Mouse (Mus musculus): ENCODE results near the gene Txndc17. TPM values are rescaled to one million over a fixed set of nuclear protein-coding genes. Genes with fewer than 3 reads are reported as not detected.

Gene Txndc17
- polyA plus RNA-seq, 1 experiment from 2014 or later: 201 TPM

- Histone ChIP-seq H3K4me3 (replicated peaks) (no peak overlapping the region), H3K9me3 (no peaks in the 10 kb centered on the region), H3K9ac (replicated peaks) (no peak overlapping the region), H3K36me3 (peaks cover 65% of the 10 kb centered on the region), H3K27ac (no peak overlapping the region), H3K4me2 (no peak overlapping the region), H3K27me3 (no peaks in the 10 kb centered on the region), H3K4me1 (replicated peaks) (no peaks in the 10 kb centered on the region)
- ATAC-seq (ENCODE audit: insufficient number of reproducible peaks, insufficient read depth, low FRiP score, low TSS enrichment, low read depth): no peak
- WGBS: 92% methylated on average over 2 of the region's 2 CpGs
Observed at GRCm38 (mm10) chr11:72194259-72194658, 13.1 kb upstream of the Txndc17 start.

GRCm38 (mm10) chr11:72196506-72196905, 10.8 kb upstream of the Txndc17 start:
- no peak overlapping the region for H3K9ac ChIP-seq (replicated peaks)
- H3K4me3 ChIP-seq (replicated peaks): no peak overlapping the region
- no peak overlapping the region for H3K4me2 ChIP-seq
- no peaks in the 10 kb centered on the region for H3K9me3 ChIP-seq
- no peak overlapping the region for H3K27ac ChIP-seq
- no peak for ATAC-seq (ENCODE audit: insufficient number of reproducible peaks, insufficient read depth, low FRiP score, low TSS enrichment, low read depth)
- H3K4me1 ChIP-seq (replicated peaks): no peaks in the 10 kb centered on the region
- WGBS: 90% methylated on average over 8 of the region's 8 CpGs
- H3K36me3 ChIP-seq: peaks cover 63% of the 10 kb centered on the region
- no peaks in the 10 kb centered on the region for H3K27me3 ChIP-seq

- 85% methylated on average over 1 of the region's 1 CpGs for WGBS
Observed at GRCm38 (mm10) chr11:72203440-72203839, 3.9 kb upstream of the Txndc17 start.

GRCm38 (mm10) chr11:72205256-72205655, 2.1 kb upstream of the Txndc17 start:
- H3K4me1 ChIP-seq (replicated peaks): peaks cover 15% of the 10 kb centered on the region
- no peaks in the 10 kb centered on the region for H3K27me3 ChIP-seq
- peak overlapping the region; percentile 90 for H3K4me2 ChIP-seq
- H3K9ac ChIP-seq (replicated peaks): no peak overlapping the region
- no peak overlapping the region for H3K27ac ChIP-seq
- no peak for ATAC-seq (ENCODE audit: insufficient number of reproducible peaks, insufficient read depth, low FRiP score, low TSS enrichment, low read depth)
- peaks cover 28% of the 10 kb centered on the region for H3K36me3 ChIP-seq
- H3K4me3 ChIP-seq (replicated peaks): peak overlapping the region; percentile 80; the same call in 1 of the 2 replicates
- WGBS: 91% methylated on average over 6 of the region's 6 CpGs
- H3K9me3 ChIP-seq: no peaks in the 10 kb centered on the region

More at GRCm38 (mm10) chr11:72203440-72203839, 3.9 kb upstream of the Txndc17 start:
- peaks cover 15% of the 10 kb centered on the region for H3K4me1 ChIP-seq (replicated peaks)
- no peaks in the 10 kb centered on the region for H3K9me3 ChIP-seq
- no peak overlapping the region for H3K27ac ChIP-seq
- H3K9ac ChIP-seq (replicated peaks): no peak overlapping the region
- no peaks in the 10 kb centered on the region for H3K27me3 ChIP-seq
- no peak for ATAC-seq (ENCODE audit: insufficient number of reproducible peaks, insufficient read depth, low FRiP score, low TSS enrichment, low read depth)
- no peak overlapping the region for H3K4me3 ChIP-seq (replicated peaks)
- peaks cover 32% of the 10 kb centered on the region for H3K36me3 ChIP-seq
- H3K4me2 ChIP-seq: no peak overlapping the region

- WGBS: 1% methylated on average over 43 of the region's 43 CpGs
- Histone ChIP-seq H3K4me2 (peak within 1 kb of the TSS; percentile 90), H3K27ac (peak within 1 kb of the TSS; percentile 86), H3K9me3 (no peaks in the 10 kb centered on the region), H3K36me3 (peaks cover 28% of the 10 kb centered on the region), H3K27me3 (no peaks in the 10 kb centered on the region), H3K9ac (replicated peaks) (peak within 1 kb of the TSS; percentile 79), H3K4me3 (replicated peaks) (peak within 1 kb of the TSS; percentile 80), H3K4me1 (replicated peaks) (peaks cover 15% of the 10 kb centered on the region)
- peak; percentile 74 for ATAC-seq (ENCODE audit: insufficient number of reproducible peaks, insufficient read depth, low FRiP score, low TSS enrichment, low read depth)
Observed at GRCm38 (mm10) chr11:72206341-72207203, 775 bp upstream of the Txndc17 start, which contains the start of gene Gm43951. Gene Gm43951 (minus strand): TSS chr11:72206840.

- 20% methylated on average over 17 of the region's 17 CpGs for WGBS
Observed at GRCm38 (mm10) chr11:72207834-72208377, 559 bp downstream of the Txndc17 start.

GRCm38 (mm10) chr11:72214591-72215409, 7.5 kb downstream of the Txndc17 start:
- Histone ChIP-seq H3K27ac (peak overlapping the region; percentile 60), H3K4me3 (replicated peaks) (peak overlapping the region; percentile 66), H3K9me3 (no peaks in the 10 kb centered on the region), H3K9ac (replicated peaks) (peak overlapping the region; percentile 76), H3K4me2 (peak overlapping the region; percentile 88), H3K36me3 (peaks cover 25% of the 10 kb centered on the region), H3K4me1 (replicated peaks) (peaks cover 12% of the 10 kb centered on the region), H3K27me3 (no peaks in the 10 kb centered on the region)
- ATAC-seq (ENCODE audit: insufficient number of reproducible peaks, insufficient read depth, low FRiP score, low TSS enrichment, low read depth): peak; percentile 92
- 2% methylated on average over 51 of the region's 51 CpGs for WGBS

More at GRCm38 (mm10) chr11:72207834-72208377, 559 bp downstream of the Txndc17 start:
- no peak for ATAC-seq (ENCODE audit: insufficient number of reproducible peaks, insufficient read depth, low FRiP score, low TSS enrichment, low read depth)
- Histone ChIP-seq H3K36me3 (peaks cover 29% of the 10 kb centered on the region), H3K4me1 (replicated peaks) (peaks cover 15% of the 10 kb centered on the region), H3K9ac (replicated peaks) (peak overlapping the region; percentile 79), H3K9me3 (no peaks in the 10 kb centered on the region), H3K27ac (peak overlapping the region; percentile 86; the same call in 1 of the 2 replicates), H3K4me3 (replicated peaks) (peak overlapping the region; percentile 80), H3K27me3 (no peaks in the 10 kb centered on the region), H3K4me2 (peak overlapping the region; percentile 90)

GRCm38 (mm10) chr11:72215410-72215797, 8.1 kb downstream of the Txndc17 start, which contains the start of gene Med31:
Gene Med31 (minus strand): TSS chr11:72215592.
- Histone ChIP-seq H3K4me3 (replicated peaks) (peak within 1 kb of the TSS; percentile 66), H3K27ac (peak within 1 kb of the TSS; percentile 60), H3K4me2 (peak within 1 kb of the TSS; percentile 88), H3K9ac (replicated peaks) (peak within 1 kb of the TSS; percentile 76), H3K27me3 (no peaks in the 10 kb centered on the region), H3K9me3 (no peaks in the 10 kb centered on the region), H3K4me1 (replicated peaks) (peaks cover 12% of the 10 kb centered on the region), H3K36me3 (peaks cover 19% of the 10 kb centered on the region)
- peak; percentile 60 for ATAC-seq (ENCODE audit: insufficient number of reproducible peaks, insufficient read depth, low FRiP score, low TSS enrichment, low read depth)
- 4% methylated on average over 29 of the region's 29 CpGs for WGBS

- Histone ChIP-seq H3K27ac (no peak overlapping the region), H3K4me1 (replicated peaks) (peaks cover 12% of the 10 kb centered on the region), H3K27me3 (no peaks in the 10 kb centered on the region), H3K9ac (replicated peaks) (no peak overlapping the region), H3K36me3 (peaks cover 3% of the 10 kb centered on the region; the same call in 1 of the 2 replicates), H3K4me2 (no peak overlapping the region), H3K9me3 (no peaks in the 10 kb centered on the region), H3K4me3 (replicated peaks) (no peak overlapping the region)
- no peak for ATAC-seq (ENCODE audit: insufficient number of reproducible peaks, insufficient read depth, low FRiP score, low TSS enrichment, low read depth)
- 91% methylated on average over 5 of the region's 5 CpGs for WGBS
Observed at GRCm38 (mm10) chr11:72217116-72217515, 9.8 kb downstream of the Txndc17 start.

- H3K4me2 ChIP-seq: no peak overlapping the region
- no peak for ATAC-seq (ENCODE audit: insufficient number of reproducible peaks, insufficient read depth, low FRiP score, low TSS enrichment, low read depth)
- 17% methylated on average over 6 of the region's 6 CpGs for WGBS
Observed at GRCm38 (mm10) chr11:72221278-72221677, 13.9 kb downstream of the Txndc17 start.

More at GRCm38 (mm10) chr11:72221278-72221677, 13.9 kb downstream of the Txndc17 start:
- Histone ChIP-seq H3K9me3 (no peaks in the 10 kb centered on the region), H3K4me3 (replicated peaks) (no peak overlapping the region), H3K36me3 (no peaks in the 10 kb centered on the region), H3K4me1 (replicated peaks) (peaks cover 6% of the 10 kb centered on the region; the same call in 1 of the 2 replicates), H3K27me3 (no peaks in the 10 kb centered on the region), H3K27ac (no peak overlapping the region), H3K9ac (replicated peaks) (no peak overlapping the region)

Measured in limb, embryonic 12.5 days (tissue).